Mouse (Mus musculus): ENCODE measurements around the gene 1700067K01Rik. TPM values are rescaled to one million over a fixed set of nuclear protein-coding genes. Genes with fewer than 3 reads are reported as not detected.

Gene 1700067K01Rik
- polyA plus RNA-seq, 1 experiment from 2014 or later, result 1.2 TPM

GRCm38 (mm10) chr8:83990170-83990569 is 11.1 kb upstream of the 1700067K01Rik start:
- Histone ChIP-seq H3K9ac (no peak overlapping the region), H3K4me2 (no peak overlapping the region), H3K27ac (no peak overlapping the region), H3K27me3 (no peaks in the 10 kb centered on the region), H3K9me3 (no peaks in the 10 kb centered on the region), H3K4me1 (no peaks in the 10 kb centered on the region), H3K4me3 (replicated peaks) (no peak overlapping the region), H3K36me3 (replicated peaks) (peaks cover 82% of the 10 kb centered on the region)
- 95% methylated on average over 14 of the region's 14 CpGs for WGBS
- ATAC-seq (ENCODE audit: low FRiP score), result no peak

- Histone ChIP-seq H3K9ac (no peak overlapping the region), H3K36me3 (replicated peaks) (peaks cover 62% of the 10 kb centered on the region), H3K4me3 (replicated peaks) (no peak overlapping the region), H3K27me3 (no peaks in the 10 kb centered on the region), H3K9me3 (no peaks in the 10 kb centered on the region), H3K27ac (no peak overlapping the region), H3K4me2 (no peak overlapping the region), H3K4me1 (peaks cover 10% of the 10 kb centered on the region)
- ATAC-seq (ENCODE audit: low FRiP score), result no peak
- 89% methylated on average over 2 of the region's 2 CpGs for WGBS
Measured at GRCm38 (mm10) chr8:83992488-83992887, 8.8 kb upstream of the 1700067K01Rik start.

DNA sequence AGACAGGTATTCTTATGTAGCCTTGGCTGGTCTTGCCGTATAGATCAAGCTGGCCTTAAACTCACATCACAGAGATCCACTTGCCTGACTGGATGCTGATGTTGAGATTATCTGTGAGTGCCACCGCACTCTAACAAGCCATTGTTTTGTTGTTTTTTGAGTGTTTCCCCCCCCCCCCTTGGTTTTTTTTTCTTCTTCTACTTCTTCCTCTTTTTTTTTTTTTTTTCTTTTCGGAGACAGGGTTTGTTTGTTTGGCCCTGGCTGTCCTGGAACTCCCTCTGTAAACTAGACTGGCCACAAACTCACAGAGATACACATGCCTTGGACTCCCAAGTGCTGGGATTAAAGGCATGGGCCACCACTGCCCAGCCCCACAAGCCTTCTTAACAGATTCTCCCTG is 7.3 kb upstream of the 1700067K01Rik start:
- Histone ChIP-seq H3K36me3 (replicated peaks) (peaks cover 47% of the 10 kb centered on the region), H3K4me1 (peaks cover 18% of the 10 kb centered on the region), H3K4me3 (replicated peaks) (no peak overlapping the region), H3K9ac (no peak overlapping the region), H3K27me3 (no peaks in the 10 kb centered on the region), H3K27ac (no peak overlapping the region), H3K4me2 (no peak overlapping the region), H3K9me3 (no peaks in the 10 kb centered on the region)
- no peak for ATAC-seq (ENCODE audit: low FRiP score)
- WGBS, result 94% methylated on average over 3 of the region's 3 CpGs

GRCm38 (mm10) chr8:83995973-83996372 is 5.3 kb upstream of the 1700067K01Rik start:
- Histone ChIP-seq H3K27ac (peak overlapping the region; percentile 98; the same call in 1 of the 2 replicates), H3K9ac (peak overlapping the region; percentile 89; the same call in 1 of the 2 replicates), H3K9me3 (no peaks in the 10 kb centered on the region), H3K4me1 (peaks cover 28% of the 10 kb centered on the region), H3K4me2 (peak overlapping the region; percentile 80), H3K27me3 (peaks cover 19% of the 10 kb centered on the region), H3K4me3 (replicated peaks) (peak overlapping the region; percentile 88), H3K36me3 (replicated peaks) (peaks cover 42% of the 10 kb centered on the region)
- peak; percentile 17; the same call in 1 of the 2 replicates for ATAC-seq (ENCODE audit: low FRiP score)
- WGBS, result 10% methylated on average over 12 of the region's 12 CpGs

- H3K9ac ChIP-seq, result peak overlapping the region; percentile 89
- peak overlapping the region; percentile 80 for H3K4me2 ChIP-seq
- H3K9me3 ChIP-seq, result no peaks in the 10 kb centered on the region
- H3K27me3 ChIP-seq, result peaks cover 28% of the 10 kb centered on the region
- peaks cover 38% of the 10 kb centered on the region for H3K36me3 ChIP-seq (replicated peaks)
- H3K4me1 ChIP-seq, result peaks cover 36% of the 10 kb centered on the region
- WGBS, result under 1% methylated on average over 56 of the region's 103 CpGs
- peak; percentile 80 for ATAC-seq (ENCODE audit: low FRiP score)
- peak overlapping the region; percentile 88 for H3K4me3 ChIP-seq (replicated peaks)
- H3K27ac ChIP-seq, result peak overlapping the region; percentile 98
Measured at GRCm38 (mm10) chr8:83996567-83997505, 4.5 kb upstream of the 1700067K01Rik start.

GRCm38 (mm10) chr8:83997511-83998141 is 3.7 kb upstream of the 1700067K01Rik start, which contains the start of gene Samd1:
Gene Samd1, plus strand, starts transcription at chr8:83997672.
- H3K4me1 ChIP-seq, result peaks cover 36% of the 10 kb centered on the region
- H3K4me2 ChIP-seq, result peak within 1 kb of the TSS; percentile 82
- peak within 1 kb of the TSS; percentile 88 for H3K4me3 ChIP-seq (replicated peaks)
- no peaks in the 10 kb centered on the region for H3K9me3 ChIP-seq
- peaks cover 37% of the 10 kb centered on the region for H3K36me3 ChIP-seq (replicated peaks)
- ATAC-seq (ENCODE audit: low FRiP score), result peak; percentile 22; the same call in 1 of the 2 replicates
- H3K9ac ChIP-seq, result peak within 1 kb of the TSS; percentile 89
- H3K27ac ChIP-seq, result peak within 1 kb of the TSS; percentile 98
- peaks cover 35% of the 10 kb centered on the region for H3K27me3 ChIP-seq
- WGBS, result under 1% methylated on average over 58 of the region's 112 CpGs

DNA sequence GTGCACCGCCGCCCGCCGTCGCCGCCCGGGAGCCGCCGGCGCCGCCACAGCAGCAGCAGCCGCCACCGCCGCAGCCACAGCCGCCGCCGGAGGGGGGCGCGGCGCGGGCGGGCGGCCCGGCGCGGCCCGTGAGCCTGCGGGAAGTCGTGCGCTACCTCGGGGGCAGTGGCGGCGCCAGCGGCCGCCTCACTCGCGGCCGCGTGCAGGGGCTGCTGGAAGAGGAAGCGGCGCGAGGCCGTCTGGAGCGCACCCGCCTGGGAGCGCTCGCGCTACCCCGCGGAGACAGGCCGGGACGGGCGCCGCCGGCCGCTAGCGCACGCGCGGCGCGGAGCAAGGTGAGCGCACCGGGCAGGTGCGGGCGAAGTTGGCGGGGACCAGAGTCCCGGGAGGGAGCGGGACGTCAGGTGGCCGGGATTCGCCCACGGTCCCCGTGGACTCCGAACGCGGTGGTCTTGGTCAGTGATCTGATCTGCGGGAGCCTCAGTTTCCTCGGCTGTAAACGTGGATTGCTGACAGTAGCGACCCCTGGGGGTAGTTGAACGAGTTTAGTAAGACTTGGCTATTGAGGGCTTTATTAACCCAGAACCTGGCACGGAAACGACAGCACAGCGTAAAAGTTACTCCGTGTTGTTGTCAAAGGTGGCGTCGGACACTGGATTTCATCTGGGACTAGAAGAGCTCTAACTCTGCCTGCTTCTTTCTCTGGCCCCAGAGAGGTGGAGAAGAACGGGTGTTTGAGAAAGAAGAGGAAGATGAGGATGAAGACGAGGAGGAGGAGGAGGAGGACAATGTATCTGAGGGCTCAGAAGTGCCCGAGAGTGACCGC is 2.9 kb upstream of the 1700067K01Rik start:
- H3K9ac ChIP-seq, result peak overlapping the region; percentile 87
- WGBS, result under 1% methylated on average over 86 of the region's 92 CpGs

DNA sequence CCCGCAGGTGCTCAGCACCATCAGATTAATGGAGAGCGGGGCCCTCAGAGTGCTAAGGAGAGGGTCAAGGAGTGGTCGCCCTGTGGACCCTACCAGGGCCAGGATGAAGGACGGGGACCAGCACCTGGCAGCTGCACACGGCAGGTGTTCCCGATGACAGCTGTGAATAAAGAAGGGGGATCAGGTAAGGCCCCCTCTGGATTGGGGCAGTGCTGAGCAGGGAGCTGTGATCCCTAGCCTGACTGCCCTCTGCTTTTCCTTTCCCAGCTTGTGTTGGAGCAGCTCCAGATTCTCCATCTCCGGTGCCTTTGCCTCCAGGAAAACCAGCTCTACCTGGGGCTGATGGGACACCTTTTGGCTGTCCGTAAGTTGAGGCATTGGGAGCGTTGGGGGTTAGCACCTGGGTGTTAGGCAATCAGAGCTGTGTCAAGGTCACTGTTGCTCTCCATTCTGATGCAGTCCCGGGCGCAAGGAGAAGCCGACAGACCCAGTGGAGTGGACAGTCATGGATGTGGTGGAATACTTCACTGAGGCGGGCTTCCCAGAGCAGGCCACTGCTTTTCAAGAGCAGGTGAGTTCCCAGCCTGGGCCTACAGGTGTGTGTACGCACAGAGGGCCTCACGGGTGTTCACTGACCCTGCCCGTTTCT is 2.1 kb upstream of the 1700067K01Rik start:
- H3K27ac ChIP-seq, result no peak overlapping the region

More for the DNA sequence above, 2.9 kb upstream of the 1700067K01Rik start:
- Histone ChIP-seq H3K4me1 (peaks cover 36% of the 10 kb centered on the region), H3K27ac (peak overlapping the region; percentile 88), H3K4me3 (replicated peaks) (peak overlapping the region; percentile 88), H3K4me2 (peak overlapping the region; percentile 82), H3K27me3 (peaks cover 43% of the 10 kb centered on the region), H3K36me3 (replicated peaks) (peaks cover 34% of the 10 kb centered on the region), H3K9me3 (no peaks in the 10 kb centered on the region)
- peak; percentile 21; the same call in 1 of the 2 replicates for ATAC-seq (ENCODE audit: low FRiP score)

DNA sequence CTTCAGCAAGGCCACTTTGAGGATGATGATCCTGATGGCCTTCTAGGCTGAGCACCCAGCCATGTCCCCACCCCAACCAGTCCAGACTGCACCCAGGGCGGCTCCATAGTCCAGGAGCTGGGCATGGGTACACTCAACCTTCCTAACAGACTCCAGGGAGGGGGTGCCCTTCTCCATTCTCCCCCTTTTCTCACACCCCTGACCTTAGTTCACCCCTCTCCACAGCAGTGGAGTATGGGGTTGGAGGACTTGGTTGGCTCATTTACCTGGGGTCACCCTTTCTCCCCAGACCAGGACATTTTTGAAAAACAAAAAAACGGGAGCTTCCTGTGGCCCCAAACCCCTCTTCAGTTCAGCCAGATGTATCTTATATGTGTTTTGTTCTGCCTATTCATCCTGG is 1.5 kb upstream of the 1700067K01Rik start:
- no peak overlapping the region for H3K9ac ChIP-seq
- H3K9me3 ChIP-seq, result no peaks in the 10 kb centered on the region
- no peak overlapping the region for H3K4me3 ChIP-seq (replicated peaks)
- H3K4me1 ChIP-seq, result peaks cover 43% of the 10 kb centered on the region
- peaks cover 43% of the 10 kb centered on the region for H3K27me3 ChIP-seq
- H3K36me3 ChIP-seq (replicated peaks), result peaks cover 28% of the 10 kb centered on the region
- H3K27ac ChIP-seq, result no peak overlapping the region
- 0 out of 2 replicates have a peak overlapping the region, but pooled peaks have one; percentile 82 for H3K4me2 ChIP-seq
- 89% methylated on average over 2 of the region's 2 CpGs for WGBS
- no peak for ATAC-seq (ENCODE audit: low FRiP score)

More for the DNA sequence above, 2.1 kb upstream of the 1700067K01Rik start:
- Histone ChIP-seq H3K4me1 (peaks cover 40% of the 10 kb centered on the region), H3K4me3 (replicated peaks) (peak overlapping the region; percentile 88), H3K4me2 (peak overlapping the region; percentile 82), H3K36me3 (replicated peaks) (peaks cover 31% of the 10 kb centered on the region), H3K9ac (peak overlapping the region; percentile 87), H3K9me3 (no peaks in the 10 kb centered on the region), H3K27me3 (peaks cover 43% of the 10 kb centered on the region)
- 66% methylated on average over 16 of the region's 16 CpGs for WGBS
- ATAC-seq (ENCODE audit: low FRiP score), result no peak

- no peak for ATAC-seq (ENCODE audit: low FRiP score)
- Histone ChIP-seq H3K9ac (no peak overlapping the region), H3K9me3 (no peaks in the 10 kb centered on the region), H3K27ac (no peak overlapping the region), H3K36me3 (replicated peaks) (peaks cover 24% of the 10 kb centered on the region), H3K4me3 (replicated peaks) (no peak overlapping the region), H3K4me1 (peaks cover 37% of the 10 kb centered on the region), H3K27me3 (peaks cover 43% of the 10 kb centered on the region), H3K4me2 (no peak overlapping the region)
- WGBS, result 55% methylated on average over 12 of the region's 12 CpGs
Measured at GRCm38 (mm10) chr8:84002957-84003611, 1.8 kb downstream of the 1700067K01Rik start.

Measured in forebrain, embryonic 12.5 days (tissue).